Mouse (Mus musculus): ENCODE results near the gene Foxp4. TPM values are rescaled to one million over a fixed set of nuclear protein-coding genes. Genes with fewer than 3 reads are reported as not detected.
A peak's percentile ranks its signal among the peaks of the same experiment; 100 is the strongest.
"Not testable (repeated sequence)": the region's sequence is repeated elsewhere in the genome, so short reads cannot be mapped to it uniquely, and the experiment has no call there.

Foxp4 gene
- polyA plus RNA-seq, 1 experiment: 55.4 TPM

GRCm38 (mm10) chr17:47854908-47855307, 69.5 kb downstream of the Foxp4 start:
- peaks cover 13% of the 10 kb centered on the region for H3K4me1 ChIP-seq (ENCODE audit: control insufficient read depth, insufficient read depth, low read length)
- TF ChIP-seq POLR2A (IDR thresholded peaks at IDR 0.05; ENCODE audit: borderline replicate concordance, insufficient read depth, low read length) (no peak), CTCF (IDR thresholded peaks at IDR 0.05; ENCODE audit: borderline replicate concordance, insufficient read depth, low read depth, low read length) (no peak)
- H3K27ac ChIP-seq (ENCODE audit: insufficient read depth, low read length): no peak overlapping the region
- 90% methylated on average over 8 of the region's 8 CpGs for WGBS
- H3K27me3 ChIP-seq (ENCODE audit: control insufficient read depth, insufficient read depth, low read length): no peaks in the 10 kb centered on the region; the same call in 1 of the 2 replicates
- no peak overlapping the region for H3K4me3 ChIP-seq (replicated peaks; ENCODE audit: insufficient read depth, low read depth, low read length)
- no peak for DNase-seq

DNA sequence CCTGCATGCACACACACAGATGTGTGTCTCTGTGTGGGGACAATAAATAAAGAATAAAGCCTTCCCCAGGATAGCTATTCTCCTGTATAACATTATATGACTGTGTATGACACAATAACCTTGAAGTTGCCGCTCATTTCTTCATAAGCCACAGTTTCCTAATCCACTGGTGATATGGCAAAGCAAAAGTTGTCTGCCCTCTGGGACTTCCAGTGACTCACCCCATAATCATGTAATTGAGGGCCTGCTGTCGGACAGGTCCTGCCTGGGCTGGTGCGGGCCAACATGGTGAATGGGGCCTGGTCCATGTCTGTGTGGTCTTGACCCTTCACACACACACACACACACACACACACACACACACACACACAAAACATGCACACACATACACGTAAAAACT, 70.7 kb downstream of the Foxp4 start:
- no peak for TF ChIP-seq CTCF (IDR thresholded peaks at IDR 0.05; ENCODE audit: borderline replicate concordance, insufficient read depth, low read depth, low read length)
- no peak for TF ChIP-seq POLR2A (IDR thresholded peaks at IDR 0.05; ENCODE audit: borderline replicate concordance, insufficient read depth, low read length)
- Histone ChIP-seq H3K4me1 (ENCODE audit: control insufficient read depth, insufficient read depth, low read length) (peaks cover 14% of the 10 kb centered on the region), H3K27me3 (ENCODE audit: control insufficient read depth, insufficient read depth, low read length) (no peaks in the 10 kb centered on the region; the same call in 1 of the 2 replicates), H3K27ac (ENCODE audit: insufficient read depth, low read length) (no peak overlapping the region), H3K4me3 (replicated peaks; ENCODE audit: insufficient read depth, low read depth, low read length) (no peak overlapping the region)
- WGBS: 94% methylated on average over 4 of the region's 4 CpGs
- DNase-seq: no peak

DNA sequence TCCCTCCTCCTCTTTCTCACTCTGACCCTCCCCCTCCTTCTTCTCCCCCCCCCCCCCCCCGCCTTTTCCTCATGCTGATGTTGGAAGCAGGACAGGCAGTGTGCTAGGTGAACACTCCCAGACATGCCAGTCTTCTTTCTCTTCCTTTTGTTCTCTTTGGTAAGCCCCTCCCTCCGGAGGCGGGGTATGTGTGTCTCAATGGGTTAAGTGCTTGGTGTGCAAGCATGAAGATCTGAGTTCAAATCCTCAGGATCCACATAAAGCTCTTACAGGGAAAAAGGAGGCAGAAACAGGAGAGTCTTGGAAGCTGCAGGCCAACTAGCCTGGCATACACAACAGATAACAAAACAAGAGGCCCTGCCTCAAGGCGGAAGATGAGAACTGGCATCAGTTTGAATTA, 71.1 kb downstream of the Foxp4 start:
- 93% methylated on average over 4 of the region's 4 CpGs for WGBS
- H3K27ac ChIP-seq (ENCODE audit: insufficient read depth, low read length): no peak overlapping the region
- H3K4me3 ChIP-seq (replicated peaks; ENCODE audit: insufficient read depth, low read depth, low read length): no peak overlapping the region
- peaks cover 14% of the 10 kb centered on the region for H3K4me1 ChIP-seq (ENCODE audit: control insufficient read depth, insufficient read depth, low read length)
- no peak for TF ChIP-seq CTCF (IDR thresholded peaks at IDR 0.05; ENCODE audit: borderline replicate concordance, insufficient read depth, low read depth, low read length)
- TF ChIP-seq POLR2A (IDR thresholded peaks at IDR 0.05; ENCODE audit: borderline replicate concordance, insufficient read depth, low read length): no peak
- no peaks in the 10 kb centered on the region; the same call in 1 of the 2 replicates for H3K27me3 ChIP-seq (ENCODE audit: control insufficient read depth, insufficient read depth, low read length)
- no peak for DNase-seq

GRCm38 (mm10) chr17:47851798-47852360, 72.6 kb downstream of the Foxp4 start:
- WGBS: 20% methylated on average over 22 of the region's 22 CpGs
- not testable (repeated sequence) for H3K27me3 ChIP-seq (ENCODE audit: control insufficient read depth, insufficient read depth, low read length); H3K4me3 ChIP-seq (replicated peaks; ENCODE audit: insufficient read depth, low read depth, low read length); H3K27ac ChIP-seq (ENCODE audit: insufficient read depth, low read length); DNase-seq
- H3K4me1 ChIP-seq (ENCODE audit: control insufficient read depth, insufficient read depth, low read length): peaks cover 14% of the 10 kb centered on the region

DNA sequence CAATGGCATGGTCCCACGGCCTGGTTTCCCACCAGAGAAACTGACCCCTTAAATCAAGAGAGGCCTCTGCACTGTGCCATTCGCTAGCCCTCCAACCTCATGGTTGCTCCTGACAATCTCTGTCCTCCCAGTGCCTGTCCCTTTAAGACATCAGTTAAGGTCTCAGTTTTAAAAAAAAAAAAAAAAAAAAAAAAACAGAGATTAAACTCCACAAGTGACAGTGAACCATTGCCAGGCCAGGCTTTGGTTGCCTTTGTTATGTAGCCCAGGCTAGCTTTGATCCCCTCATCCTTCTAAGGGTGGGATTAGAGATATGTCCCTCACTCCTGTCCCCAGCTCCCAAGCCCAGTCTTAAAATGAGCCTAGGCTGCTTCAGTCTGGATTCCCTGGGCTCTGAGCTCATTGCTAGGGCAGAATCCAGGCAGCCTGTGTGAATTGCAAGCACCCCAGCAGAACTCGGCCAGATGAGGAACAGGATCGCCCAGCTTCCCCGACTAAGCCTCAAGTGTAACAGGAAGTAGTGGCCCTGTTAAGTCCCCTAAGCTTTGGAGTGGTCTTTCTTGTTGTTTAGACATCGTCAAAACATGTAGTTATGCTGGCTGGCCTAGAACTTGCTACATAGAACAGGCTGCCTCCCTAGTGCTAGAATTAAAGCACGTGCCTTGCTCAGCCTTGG, 73.7 kb downstream of the Foxp4 start:
- no peak for TF ChIP-seq POLR2A (IDR thresholded peaks at IDR 0.05; ENCODE audit: borderline replicate concordance, insufficient read depth, low read length)
- no peak for TF ChIP-seq CTCF (IDR thresholded peaks at IDR 0.05; ENCODE audit: borderline replicate concordance, insufficient read depth, low read depth, low read length)
- no peak for DNase-seq
- 95% methylated on average over 7 of the region's 7 CpGs for WGBS

DNA sequence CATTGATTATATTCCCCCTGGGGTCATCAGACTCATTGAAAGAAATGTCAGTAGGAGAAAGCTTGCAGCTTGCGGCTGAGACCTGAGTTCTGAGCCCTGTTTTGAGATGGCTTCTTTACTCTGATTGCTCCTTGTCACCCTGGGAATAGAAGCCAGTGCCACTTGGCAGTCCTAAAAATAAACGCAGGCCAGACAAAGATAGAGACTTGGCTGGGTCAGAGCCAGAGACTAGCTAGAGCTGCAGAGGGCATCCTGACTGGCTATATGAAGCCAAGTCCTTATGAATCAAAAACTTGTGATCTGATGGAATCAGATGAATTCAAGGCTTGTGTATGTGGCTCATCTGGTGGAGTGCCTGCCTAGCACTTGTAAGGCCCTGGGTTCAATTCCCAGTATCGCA, 74.4 kb downstream of the Foxp4 start:
- Histone ChIP-seq H3K27ac (ENCODE audit: insufficient read depth, low read length) (no peak overlapping the region), H3K4me1 (ENCODE audit: control insufficient read depth, insufficient read depth, low read length) (peaks cover 14% of the 10 kb centered on the region), H3K27me3 (ENCODE audit: control insufficient read depth, insufficient read depth, low read length) (no peaks in the 10 kb centered on the region; the same call in 1 of the 2 replicates), H3K4me3 (replicated peaks; ENCODE audit: insufficient read depth, low read depth, low read length) (no peak overlapping the region)
- WGBS: 33% methylated on average over 3 of the region's 3 CpGs
- DNase-seq: peak in 1 of 2 experiments; percentile 61
- TF ChIP-seq CTCF (IDR thresholded peaks at IDR 0.05; ENCODE audit: borderline replicate concordance, insufficient read depth, low read depth, low read length) (no peak), POLR2A (IDR thresholded peaks at IDR 0.05; ENCODE audit: borderline replicate concordance, insufficient read depth, low read length) (no peak)

More for the DNA sequence above, 73.7 kb downstream of the Foxp4 start:
- H3K4me3 ChIP-seq (replicated peaks; ENCODE audit: insufficient read depth, low read depth, low read length): no peak overlapping the region
- H3K27ac ChIP-seq (ENCODE audit: insufficient read depth, low read length): no peak overlapping the region
- H3K4me1 ChIP-seq (ENCODE audit: control insufficient read depth, insufficient read depth, low read length): peaks cover 14% of the 10 kb centered on the region
- H3K27me3 ChIP-seq (ENCODE audit: control insufficient read depth, insufficient read depth, low read length): no peaks in the 10 kb centered on the region; the same call in 1 of the 2 replicates

DNA sequence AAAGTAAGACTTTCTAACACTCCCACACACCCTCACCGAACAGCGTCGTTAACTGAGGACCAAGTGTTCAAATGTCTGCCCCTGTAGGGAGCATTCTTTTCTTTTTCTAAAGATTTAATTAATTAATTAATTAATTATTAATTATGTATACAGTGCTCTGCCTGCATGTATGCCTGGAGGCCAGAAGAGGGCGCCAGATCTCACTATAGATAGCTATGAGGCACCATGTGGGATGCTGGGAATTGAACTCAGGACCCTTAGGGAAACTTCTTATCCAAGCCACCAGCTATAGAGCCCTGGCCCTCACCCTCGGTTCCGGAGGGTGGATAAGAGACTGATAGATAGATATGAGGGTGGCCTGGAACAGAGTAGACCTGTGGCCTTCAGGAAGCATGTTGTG, 76.5 kb downstream of the Foxp4 start:
- H3K4me1 ChIP-seq (ENCODE audit: control insufficient read depth, insufficient read depth, low read length): peaks cover 14% of the 10 kb centered on the region
- no peak for DNase-seq
- no peaks in the 10 kb centered on the region for H3K27me3 ChIP-seq (ENCODE audit: control insufficient read depth, insufficient read depth, low read length)
- no peak overlapping the region for H3K4me3 ChIP-seq (replicated peaks; ENCODE audit: insufficient read depth, low read depth, low read length)
- WGBS: 86% methylated on average over 6 of the region's 6 CpGs
- TF ChIP-seq CTCF (IDR thresholded peaks at IDR 0.05; ENCODE audit: borderline replicate concordance, insufficient read depth, low read depth, low read length) (no peak), POLR2A (IDR thresholded peaks at IDR 0.05; ENCODE audit: borderline replicate concordance, insufficient read depth, low read length) (no peak)
- H3K27ac ChIP-seq (ENCODE audit: insufficient read depth, low read length): no peak overlapping the region

DNA sequence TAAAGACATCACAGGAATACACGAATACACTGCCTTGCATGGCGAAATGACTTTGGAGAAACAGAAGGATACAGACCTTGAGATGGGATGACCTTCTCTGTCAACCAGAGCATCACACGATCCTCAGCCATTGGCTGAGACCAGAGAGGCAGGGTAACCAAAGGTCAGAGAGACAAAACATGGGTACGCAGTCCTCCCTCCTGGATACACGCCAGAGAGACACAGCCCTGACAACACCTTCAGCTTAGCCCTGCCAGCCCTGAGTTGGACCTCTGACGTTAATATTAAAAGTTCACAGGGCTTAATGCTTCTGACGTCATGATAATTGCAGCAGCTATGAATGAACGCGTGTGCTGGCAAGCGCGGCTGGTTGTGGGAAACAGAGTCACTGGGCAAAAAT, 78.8 kb downstream of the Foxp4 start:
- WGBS: 77% methylated on average over 11 of the region's 11 CpGs
- TF ChIP-seq POLR2A (IDR thresholded peaks at IDR 0.05; ENCODE audit: borderline replicate concordance, insufficient read depth, low read length) (no peak), CTCF (IDR thresholded peaks at IDR 0.05; ENCODE audit: borderline replicate concordance, insufficient read depth, low read depth, low read length) (no peak)

More for the DNA sequence above, 78.8 kb downstream of the Foxp4 start:
- H3K27me3 ChIP-seq (ENCODE audit: control insufficient read depth, insufficient read depth, low read length): no peaks in the 10 kb centered on the region
- peaks cover 10% of the 10 kb centered on the region; the same call in 1 of the 2 replicates for H3K4me1 ChIP-seq (ENCODE audit: control insufficient read depth, insufficient read depth, low read length)
- no peak overlapping the region for H3K4me3 ChIP-seq (replicated peaks; ENCODE audit: insufficient read depth, low read depth, low read length)
- H3K27ac ChIP-seq (ENCODE audit: insufficient read depth, low read length): no peak overlapping the region
- no peak for DNase-seq
